Mouse (Mus musculus) heart, postnatal 0 days (tissue): ENCODE data around the gene C1ql1. TPM values are rescaled to one million over a fixed set of nuclear protein-coding genes. Genes with fewer than 3 reads are reported as not detected.

Experiments
- ATAC-seq: fragments of 200-750 bp; cut with Nextera tagmentation; 2 replicates; pipeline ENCODE4 v1.8.0; 2017; ENCODE audit warnings: low read depth, moderate number of reproducible peaks, moderate library complexity; ENCODE audit not compliant: insufficient read depth
- DNase-seq: peaks from one replicate; pipeline ENCODE4 v3.0.0-alpha.2; 2016; ENCODE audit warnings: low spot score
- H3K27ac ChIP-seq: fragments of 300-500 bp; sonication (generic); 2 replicates; pipeline ENCODE4 v1.5.1; 2014; ENCODE audit warnings: low read depth, mild to moderate bottlenecking
- H3K27me3 ChIP-seq: fragments of 300-500 bp; sonication (generic); 2 replicates; pipeline ENCODE4 v1.6.1; 2014; ENCODE audit warnings: low read length, mixed read lengths; ENCODE audit not compliant: control insufficient read depth, insufficient read depth
- H3K36me3 ChIP-seq: fragments of 300-500 bp; sonication (generic); replicated peaks from 2 replicates; pipeline ENCODE4 v1.6.1; 2014; ENCODE audit warnings: low read length, mixed read lengths; ENCODE audit not compliant: control insufficient read depth, insufficient read depth
- H3K4me1 ChIP-seq: fragments of 300-500 bp; sonication (generic); 2 replicates; pipeline ENCODE4 v1.6.1; 2014; ENCODE audit warnings: antibody characterized with exemption; ENCODE audit not compliant: control insufficient read depth, insufficient read depth
- H3K4me2 ChIP-seq: fragments of 300-500 bp; sonication (generic); 2 replicates; pipeline ENCODE4 v1.6.1; 2014; ENCODE audit warnings: low read depth, mild to moderate bottlenecking, low read length, moderate library complexity
- H3K4me3 ChIP-seq: fragments of 300-500 bp; sonication (generic); 2 replicates; pipeline ENCODE4 v1.5.1; 2014; ENCODE audit warnings: low read depth, low read length
- H3K9ac ChIP-seq: fragments of 300-500 bp; sonication (generic); replicated peaks from 2 replicates; pipeline ENCODE4 v1.6.1; 2014; ENCODE audit warnings: low read depth, low read length, mixed read lengths
- H3K9me3 ChIP-seq: fragments of 300-500 bp; sonication (generic); replicated peaks from 2 replicates; pipeline ENCODE4 v1.6.1; 2016; ENCODE audit warnings: low read length; ENCODE audit not compliant: control insufficient read depth
- CTCF ChIP-seq: IDR thresholded peaks from 2 replicates; pipeline ENCODE4 v1.5.1; 2016; ENCODE audit warnings: antibody characterized with exemption, control low read depth, low read depth
- EP300 ChIP-seq: IDR thresholded peaks from 2 replicates; pipeline ENCODE4 v1.6.1; 2016; ENCODE audit warnings: antibody characterized with exemption, low read depth
- WGBS: fragments of 180-500 bp; shearing (Covaris S2); extraction: QIAGEN DNeasy Blood & Tissue Kit; methylation state at CpG from one replicate; pipeline ENCODE4 v1.1.7; 2014; 5-methylcytosine and 5-hydroxymethylcytosine counted together
- polyA plus RNA-seq: library from polyadenylated mRNA; unstranded; fragments of >200 nt; fragmentation: Nextera tagmentation; extraction: Ambion mirVana; gene quantifications from 2 replicates; pipeline ENCODE4 v1.2.1, GENCODE M21; 2015
- total RNA-seq: library from RNA; depleted of rRNA; stranded (reverse); fragments of >200 nt; gene quantifications from 2 replicates; pipeline ENCODE4 v1.2.3, GENCODE M21; 2014; ENCODE audit warnings: low replicate concordance

Gene C1ql1
- total and polyA plus RNA-seq, 2 experiments from 2014 or later = not detected

- DNase-seq (no peak), ATAC-seq (0 out of 2 replicates have a peak, but pooled peaks have one; percentile 34)
- H3K4me2 ChIP-seq = peak overlapping the region; percentile 67
- H3K9ac ChIP-seq = peak overlapping the region; percentile 32
- peak overlapping the region; percentile 38 for H3K4me3 ChIP-seq
- H3K27me3 ChIP-seq = peaks cover 42% of the 10 kb centered on the region
- H3K27ac ChIP-seq = no peak overlapping the region
- TF ChIP-seq CTCF = peak; percentile 35
- no peak for TF ChIP-seq EP300
- H3K4me1 ChIP-seq = 0 out of 2 replicates have a peak, but pooled peaks cover 7% of the 10 kb centered on the region
- H3K9me3 ChIP-seq = no peaks in the 10 kb centered on the region
- H3K36me3 ChIP-seq = peaks cover 13% of the 10 kb centered on the region
- 2% methylated on average over 28 of the region's 29 CpGs for WGBS
These were observed 43.7 kb upstream of the C1ql1 start for GRCm38 (mm10) chr11:102990152-102990663.

- Histone ChIP-seq H3K27me3 (peaks cover 42% of the 10 kb centered on the region), H3K36me3 (peaks cover 8% of the 10 kb centered on the region), H3K4me1 (0 out of 2 replicates have a peak, but pooled peaks cover 7% of the 10 kb centered on the region), H3K27ac (no peak overlapping the region), H3K4me2 (peak overlapping the region; percentile 67), H3K9me3 (no peaks in the 10 kb centered on the region), H3K9ac (peak overlapping the region; percentile 32), H3K4me3 (peak overlapping the region; percentile 38)
- no peak for TF ChIP-seq EP300
- no peak for TF ChIP-seq CTCF
- WGBS = 13% methylated on average over 28 of the region's 28 CpGs
- no peak for DNase-seq
- ATAC-seq = no peak
These were observed 43.2 kb upstream of the C1ql1 start for GRCm38 (mm10) chr11:102989641-102990151.

GRCm38 (mm10) chr11:102985160-102985559 lies 38.7 kb upstream of the C1ql1 start:
- Histone ChIP-seq H3K4me2 (no peak overlapping the region), H3K27me3 (peaks cover 21% of the 10 kb centered on the region), H3K27ac (no peak overlapping the region), H3K9ac (no peak overlapping the region), H3K4me3 (no peak overlapping the region), H3K4me1 (0 out of 2 replicates have a peak, but pooled peaks cover 4% of the 10 kb centered on the region), H3K36me3 (no peaks in the 10 kb centered on the region), H3K9me3 (no peaks in the 10 kb centered on the region)
- TF ChIP-seq EP300 (no peak), CTCF (no peak)
- WGBS = 66% methylated on average over 6 of the region's 6 CpGs
- DNase-seq (no peak), ATAC-seq (no peak)

- Histone ChIP-seq H3K4me1 (0 out of 2 replicates have a peak, but pooled peaks cover under 1% of the 10 kb centered on the region), H3K27me3 (peaks cover 17% of the 10 kb centered on the region), H3K4me3 (no peak overlapping the region), H3K36me3 (no peaks in the 10 kb centered on the region), H3K4me2 (no peak overlapping the region), H3K9me3 (no peaks in the 10 kb centered on the region), H3K9ac (no peak overlapping the region), H3K27ac (no peak overlapping the region)
- TF ChIP-seq CTCF (no peak), EP300 (no peak)
- DNase-seq (no peak), ATAC-seq (no peak)
- 56% methylated on average over 4 of the region's 4 CpGs for WGBS
These were observed 38.1 kb upstream of the C1ql1 start for GRCm38 (mm10) chr11:102984615-102985014.

GRCm38 (mm10) chr11:102984086-102984485 lies 37.6 kb upstream of the C1ql1 start:
- WGBS = 87% methylated on average over 9 of the region's 9 CpGs
- TF ChIP-seq CTCF (no peak), EP300 (no peak)
- Histone ChIP-seq H3K9ac (no peak overlapping the region), H3K9me3 (no peaks in the 10 kb centered on the region), H3K4me2 (no peak overlapping the region), H3K4me3 (no peak overlapping the region), H3K4me1 (no peaks in the 10 kb centered on the region), H3K36me3 (no peaks in the 10 kb centered on the region), H3K27me3 (peaks cover 12% of the 10 kb centered on the region), H3K27ac (no peak overlapping the region)
- no peak for DNase-seq
- ATAC-seq = no peak
